Mouse (Mus musculus) adrenal gland, adult 2 months (tissue): ENCODE data around the gene E030018B13Rik. TPM values are rescaled to one million over a fixed set of nuclear protein-coding genes. Genes with fewer than 3 reads are reported as not detected.

Source experiments
- DNase-seq: peaks from one replicate; pipeline ENCODE4 v3.0.0; 2021
- polyA plus RNA-seq: library from polyadenylated mRNA; depleted of rRNA; stranded (reverse); fragments of >200 nt; gene quantifications from 2 replicates; pipeline ENCODE4 v1.2.3, GENCODE M21; 2012; rRNA removed
- total RNA-seq, 2 experiments: library from RNA; stranded (reverse); gene quantifications; 2 replicates each; pipeline ENCODE4 v1.2.3; 2021

Gene E030018B13Rik
- total and polyA plus RNA-seq, 3 experiments = not detected

GRCm38 (mm10) chr7:63965635-63966418, 49.2 kb downstream of the E030018B13Rik start:
- no peak for DNase-seq

GRCm38 (mm10) chr7:63969941-63970340, 53.3 kb downstream of the E030018B13Rik start:
- no peak for DNase-seq

Other genes starting within 250 kb of the E030018B13Rik start
- 10 to 100 TPM; 67.0 to 77.8 TPM for gene Klf13, start 22.1 kb downstream of the E030018B13Rik start, total RNA-seq
- gene Klf13, start 22.1 kb downstream of the E030018B13Rik start, polyA plus RNA-seq = 69.2 and 87.7 TPM in 2 replicates
- gene Trpm1, start 237.0 kb downstream of the E030018B13Rik start, total RNA-seq = not detected
- not detected in 2 replicates for gene Trpm1, start 237.0 kb downstream of the E030018B13Rik start, polyA plus RNA-seq